Mouse (Mus musculus) stomach, embryonic 15.5 days (tissue): Measurements from ENCODE around the gene Gm20605. TPM values are rescaled to one million over a fixed set of nuclear protein-coding genes. Genes with fewer than 3 reads are reported as not detected.
"Not testable (repeated sequence)": the region's sequence is repeated elsewhere in the genome, so short reads cannot be mapped to it uniquely, and the experiment has no call there.

ENCODE experiments used
- ATAC-seq: fragments of 200-750 bp; cut with Nextera tagmentation; 2 replicates; pipeline ENCODE4 v1.8.0; 2017; ENCODE audit warnings: low read depth, moderate number of reproducible peaks, moderate TSS enrichment; ENCODE audit not compliant: insufficient read depth, low FRiP score
- H3K27ac ChIP-seq: fragments of 300-500 bp; sonication (generic); 2 replicates; pipeline ENCODE4 v1.5.1; 2015; ENCODE audit warnings: mild to moderate bottlenecking, inconsistent platforms
- H3K27me3 ChIP-seq: fragments of 300-500 bp; sonication (generic); replicated peaks from 2 replicates; pipeline ENCODE4 v1.6.1; 2015; ENCODE audit warnings: inconsistent platforms
- H3K36me3 ChIP-seq: fragments of 300-500 bp; sonication (generic); 2 replicates; pipeline ENCODE4 v1.6.1; 2015; ENCODE audit warnings: inconsistent platforms
- H3K4me1 ChIP-seq: fragments of 300-500 bp; sonication (generic); 2 replicates; pipeline ENCODE4 v1.6.1; 2015; ENCODE audit warnings: inconsistent platforms
- H3K4me2 ChIP-seq: fragments of 300-500 bp; sonication (generic); 2 replicates; pipeline ENCODE4 v1.6.1; 2015; ENCODE audit warnings: mild to moderate bottlenecking, inconsistent platforms
- H3K4me3 ChIP-seq: fragments of 300-500 bp; sonication (generic); replicated peaks from 2 replicates; pipeline ENCODE4 v1.5.1; 2015; ENCODE audit warnings: inconsistent platforms
- H3K9ac ChIP-seq: fragments of 300-500 bp; sonication (generic); 2 replicates; pipeline ENCODE4 v1.6.1; 2015; ENCODE audit warnings: inconsistent platforms
- H3K9me3 ChIP-seq: fragments of 300-500 bp; sonication (generic); 2 replicates; pipeline ENCODE4 v1.6.1; 2016; ENCODE audit warnings: inconsistent platforms
- WGBS: fragments of 180-500 bp; shearing (Covaris S2); methylation state at CpG from one replicate; pipeline ENCODE4 v1.1.7; 2015; 5-methylcytosine and 5-hydroxymethylcytosine counted together
- polyA plus RNA-seq: library from polyadenylated mRNA; unstranded; fragments of >200 nt; fragmentation: Nextera tagmentation; extraction: Ambion mirVana; gene quantifications from 2 replicates; pipeline ENCODE4 v1.2.1, GENCODE M21; 2015

Gene Gm20605
- polyA plus RNA-seq, 1 experiment from 2014 or later: 6.6 TPM

GRCm38 (mm10) chr5:137614921-137615320 is 14.1 kb upstream of the Gm20605 start:
- not testable (repeated sequence) for H3K9ac ChIP-seq, H3K9me3 ChIP-seq, ATAC-seq, H3K4me2 ChIP-seq, H3K27ac ChIP-seq, H3K4me3 ChIP-seq, H3K27me3 ChIP-seq, H3K36me3 ChIP-seq
- WGBS: 93% methylated on average over 2 of the region's 2 CpGs
- H3K4me1 ChIP-seq: peaks cover 38% of the 10 kb centered on the region

GRCm38 (mm10) chr5:137615347-137615746 is 13.6 kb upstream of the Gm20605 start:
- H3K36me3 ChIP-seq: no peaks in the 10 kb centered on the region
- no peak overlapping the region for H3K9ac ChIP-seq
- H3K4me2 ChIP-seq: no peak overlapping the region
- no peaks in the 10 kb centered on the region for H3K9me3 ChIP-seq
- no peaks in the 10 kb centered on the region for H3K27me3 ChIP-seq
- H3K4me3 ChIP-seq: no peak overlapping the region
- H3K27ac ChIP-seq: no peak overlapping the region
- peaks cover 35% of the 10 kb centered on the region for H3K4me1 ChIP-seq
- no peak for ATAC-seq
- 72% methylated on average over 7 of the region's 7 CpGs for WGBS

- WGBS: 72% methylated on average over 11 of the region's 11 CpGs
- H3K36me3 ChIP-seq: no peaks in the 10 kb centered on the region
- no peak for ATAC-seq
- peaks cover 2% of the 10 kb centered on the region; the same call in 1 of the 2 replicates for H3K4me1 ChIP-seq
- no peak overlapping the region for H3K9ac ChIP-seq
- H3K4me2 ChIP-seq: no peak overlapping the region
- H3K27me3 ChIP-seq: no peaks in the 10 kb centered on the region
- H3K9me3 ChIP-seq: no peaks in the 10 kb centered on the region
- H3K27ac ChIP-seq: no peak overlapping the region
- H3K4me3 ChIP-seq: no peak overlapping the region
Observed at GRCm38 (mm10) chr5:137623937-137624530, 4.9 kb upstream of the Gm20605 start.

GRCm38 (mm10) chr5:137627991-137628390 is 984 bp upstream of the Gm20605 start:
- Histone ChIP-seq H3K4me2 (peak overlapping the region; percentile 78), H3K4me3 (peak overlapping the region; percentile 79), H3K9ac (peak overlapping the region; percentile 31; the same call in 1 of the 2 replicates), H3K27ac (peak overlapping the region; percentile 93), H3K9me3 (no peaks in the 10 kb centered on the region), H3K36me3 (peaks cover 5% of the 10 kb centered on the region; the same call in 1 of the 2 replicates), H3K4me1 (peaks cover 31% of the 10 kb centered on the region), H3K27me3 (no peaks in the 10 kb centered on the region)
- no peak for ATAC-seq
- WGBS: 2% methylated on average over 9 of the region's 9 CpGs

GRCm38 (mm10) chr5:137629306-137629721 is 339 bp downstream of the Gm20605 start:
- Histone ChIP-seq H3K4me3 (peak overlapping the region; percentile 79), H3K9me3 (no peaks in the 10 kb centered on the region), H3K27ac (peak overlapping the region; percentile 96), H3K36me3 (peaks cover 15% of the 10 kb centered on the region), H3K27me3 (no peaks in the 10 kb centered on the region), H3K4me1 (peaks cover 35% of the 10 kb centered on the region), H3K9ac (peak overlapping the region; percentile 83), H3K4me2 (peak overlapping the region; percentile 87)
- ATAC-seq: peak; percentile 20
- WGBS: under 1% methylated on average over 23 of the region's 23 CpGs

GRCm38 (mm10) chr5:137629906-137630545 is 1.1 kb downstream of the Gm20605 start:
- Histone ChIP-seq H3K27me3 (no peaks in the 10 kb centered on the region), H3K27ac (peak overlapping the region; percentile 96), H3K9me3 (no peaks in the 10 kb centered on the region), H3K4me2 (peak overlapping the region; percentile 87), H3K9ac (peak overlapping the region; percentile 83; the same call in 1 of the 2 replicates), H3K4me1 (peaks cover 33% of the 10 kb centered on the region), H3K36me3 (peaks cover 16% of the 10 kb centered on the region), H3K4me3 (peak overlapping the region; percentile 79)
- peak; percentile 11 for ATAC-seq
- WGBS: 10% methylated on average over 6 of the region's 6 CpGs

- Histone ChIP-seq H3K9ac (0 out of 2 replicates have a peak overlapping the region, but pooled peaks have one; percentile 83), H3K4me3 (peak overlapping the region; percentile 79), H3K27ac (peak overlapping the region; percentile 96), H3K4me2 (peak overlapping the region; percentile 87), H3K36me3 (peaks cover 22% of the 10 kb centered on the region), H3K27me3 (no peaks in the 10 kb centered on the region), H3K9me3 (no peaks in the 10 kb centered on the region), H3K4me1 (peaks cover 33% of the 10 kb centered on the region)
- 6% methylated on average over 3 of the region's 3 CpGs for WGBS
- no peak for ATAC-seq
Observed at GRCm38 (mm10) chr5:137630602-137631001, 1.6 kb downstream of the Gm20605 start.

GRCm38 (mm10) chr5:137631171-137631570 is 2.2 kb downstream of the Gm20605 start:
- peak overlapping the region; percentile 96 for H3K27ac ChIP-seq
- no peak for ATAC-seq
- no peaks in the 10 kb centered on the region for H3K9me3 ChIP-seq
- no peaks in the 10 kb centered on the region for H3K27me3 ChIP-seq
- 0 out of 2 replicates have a peak overlapping the region, but pooled peaks have one; percentile 4 for H3K9ac ChIP-seq
- H3K36me3 ChIP-seq: peaks cover 27% of the 10 kb centered on the region
- peak overlapping the region; percentile 79 for H3K4me3 ChIP-seq
- 47% methylated on average over 9 of the region's 9 CpGs for WGBS
- H3K4me2 ChIP-seq: peak overlapping the region; percentile 87
- H3K4me1 ChIP-seq: peaks cover 33% of the 10 kb centered on the region

GRCm38 (mm10) chr5:137631591-137631990 is 2.6 kb downstream of the Gm20605 start:
- ATAC-seq: no peak
- Histone ChIP-seq H3K9ac (no peak overlapping the region), H3K4me3 (peak overlapping the region; percentile 79; the same call in 1 of the 2 replicates), H3K9me3 (no peaks in the 10 kb centered on the region), H3K27ac (peak overlapping the region; percentile 96), H3K27me3 (no peaks in the 10 kb centered on the region), H3K4me2 (peak overlapping the region; percentile 87), H3K36me3 (peaks cover 31% of the 10 kb centered on the region), H3K4me1 (peaks cover 33% of the 10 kb centered on the region)
- 50% methylated on average over 4 of the region's 4 CpGs for WGBS

- peaks cover 33% of the 10 kb centered on the region for H3K4me1 ChIP-seq
- peaks cover 48% of the 10 kb centered on the region for H3K36me3 ChIP-seq
- no peak for ATAC-seq
- H3K4me3 ChIP-seq: no peak overlapping the region
- H3K9ac ChIP-seq: no peak overlapping the region
- H3K9me3 ChIP-seq: no peaks in the 10 kb centered on the region
- H3K27me3 ChIP-seq: no peaks in the 10 kb centered on the region
- H3K27ac ChIP-seq: no peak overlapping the region
- H3K4me2 ChIP-seq: no peak overlapping the region
- 77% methylated on average over 12 of the region's 12 CpGs for WGBS
Observed at GRCm38 (mm10) chr5:137633397-137634084, 4.6 kb downstream of the Gm20605 start.

- no peaks in the 10 kb centered on the region for H3K9me3 ChIP-seq
- no peak for ATAC-seq
- H3K36me3 ChIP-seq: peaks cover 69% of the 10 kb centered on the region
- no peak overlapping the region for H3K4me2 ChIP-seq
- H3K4me1 ChIP-seq: no peaks in the 10 kb centered on the region
- 74% methylated on average over 7 of the region's 7 CpGs for WGBS
- H3K27me3 ChIP-seq: 0 out of 2 replicates have a peak, but pooled peaks cover 10% of the 10 kb centered on the region
- no peak overlapping the region for H3K27ac ChIP-seq
- no peak overlapping the region for H3K9ac ChIP-seq
- no peak overlapping the region for H3K4me3 ChIP-seq
Observed at GRCm38 (mm10) chr5:137639472-137639871, 10.5 kb downstream of the Gm20605 start.

- WGBS: 85% methylated on average over 19 of the region's 19 CpGs
- Histone ChIP-seq H3K36me3 (peaks cover 59% of the 10 kb centered on the region), H3K4me2 (no peak within 1 kb of the TSS), H3K27me3 (peaks cover 23% of the 10 kb centered on the region), H3K9ac (no peak within 1 kb of the TSS), H3K4me1 (peaks cover 9% of the 10 kb centered on the region; the same call in 1 of the 2 replicates), H3K4me3 (no peak within 1 kb of the TSS), H3K27ac (no peak within 1 kb of the TSS), H3K9me3 (no peaks in the 10 kb centered on the region)
- ATAC-seq: no peak
Observed at GRCm38 (mm10) chr5:137641054-137641453, 12.1 kb downstream of the Gm20605 start, which contains the start of gene Sap25. TSS of gene Sap25 (plus strand) at chr5:137641334.
